Mouse (Mus musculus) ES-Bruce4 (cell line): Measurements from ENCODE around the gene Esrrg.

Experiments used
- CTCF ChIP-seq: IDR thresholded peaks from one replicate; pipeline ENCODE4 v1.8.1; 2011; ENCODE audit warnings: low read depth, low read length
- EP300 ChIP-seq: IDR thresholded peaks from 2 replicates; pipeline ENCODE4 v1.6.1; 2011; ENCODE audit warnings: low read depth, low read length; ENCODE audit not compliant: insufficient read depth
- POLR2A ChIP-seq: IDR thresholded peaks from one replicate; pipeline ENCODE4 v1.8.1; 2011; ENCODE audit warnings: low read length; ENCODE audit not compliant: insufficient read depth

DNA sequence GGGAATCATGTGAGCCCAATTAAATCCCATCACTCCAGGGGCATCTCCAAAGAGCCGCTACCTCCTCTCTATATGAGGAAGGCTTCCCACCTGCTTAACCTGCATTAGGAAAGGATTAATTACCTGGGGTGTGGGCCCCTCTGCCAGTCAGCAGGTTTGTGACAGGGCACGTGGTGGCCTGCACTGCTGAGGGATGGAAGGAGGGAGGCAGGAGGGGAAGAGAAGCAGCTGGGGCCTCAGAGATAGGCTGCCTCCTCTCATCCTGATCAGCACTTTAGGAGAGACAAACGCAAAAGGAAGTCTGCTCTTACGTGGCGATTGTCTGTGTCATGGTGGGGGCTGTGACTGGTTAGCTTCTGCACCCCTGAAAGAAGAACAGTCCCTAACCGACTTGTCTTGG is 555.7 kb downstream of the Esrrg start:
- TF ChIP-seq POLR2A: no peak
- no peak for TF ChIP-seq CTCF
- no peak for TF ChIP-seq EP300
